Mouse (Mus musculus) heart, postnatal 14 days (tissue): ENCODE measurements around the gene Sh3pxd2a. TPM values are rescaled to one million over a fixed set of nuclear protein-coding genes. Genes with fewer than 3 reads are reported as not detected.

Source experiments
- DNase-seq, 2 experiments: peaks; one replicate each; pipeline ENCODE4 v3.0.0; 2021 to 2022
- intact Hi-C: fragments of 180-260 bp; cut with DNase I; formaldehyde crosslinking; loops from one replicate; pipeline ENCODE4 v1.15.1; 2025
- total RNA-seq, 2 experiments: library from RNA; stranded (reverse); gene quantifications; 2 replicates each; pipeline ENCODE4 v1.2.3; 2021

Sh3pxd2a gene
- total RNA-seq, 2 experiments from 2014 or later = 75.2 to 75.9 TPM

GRCm38 (mm10) chr19:47323096-47323849 is 140.9 kb downstream of the Sh3pxd2a start:
- DNase-seq = peak in 1 of 2 experiments; percentile 53
- intact Hi-C loops = no loop called here

- peak; percentile 80 to 83 for DNase-seq
- intact Hi-C loops = loop anchor here (2.0 kb wide), 1 partner anchor 19 kb away; no protein-coding TSS in a partner anchor
Measured at GRCm38 (mm10) chr19:47320331-47320668, 143.9 kb downstream of the Sh3pxd2a start.

- DNase-seq = no peak
- intact Hi-C loops = loop anchor here (2.0 kb wide), 1 partner anchor 19 kb away; no protein-coding TSS in a partner anchor
Measured at GRCm38 (mm10) chr19:47319521-47320330, 144.5 kb downstream of the Sh3pxd2a start.

- no peak for DNase-seq
- intact Hi-C loops = no loop called here
Measured at GRCm38 (mm10) chr19:47319061-47319460, 145.1 kb downstream of the Sh3pxd2a start.

GRCm38 (mm10) chr19:47317063-47317938 is 146.9 kb downstream of the Sh3pxd2a start:
- DNase-seq = peak; percentile 66 to 73
- intact Hi-C loops = no loop called here

- DNase-seq = peak; percentile 41 to 52
Measured at GRCm38 (mm10) chr19:47316288-47317062, 147.7 kb downstream of the Sh3pxd2a start.

GRCm38 (mm10) chr19:47315917-47316265 is 148.3 kb downstream of the Sh3pxd2a start:
- intact Hi-C loops = loop anchor here (2.0 kb wide), 1 partner anchor 35 kb away; no protein-coding TSS in a partner anchor

More at GRCm38 (mm10) chr19:47316288-47317062, 147.7 kb downstream of the Sh3pxd2a start:
- intact Hi-C loops = no loop called here

GRCm38 (mm10) chr19:47315091-47315916 is 148.9 kb downstream of the Sh3pxd2a start:
- no peak for DNase-seq
- intact Hi-C loops = loop anchor here (2.0 kb wide), 1 partner anchor 35 kb away; no protein-coding TSS in a partner anchor

More at GRCm38 (mm10) chr19:47315917-47316265, 148.3 kb downstream of the Sh3pxd2a start:
- DNase-seq = no peak

GRCm38 (mm10) chr19:47314076-47314941 is 149.9 kb downstream of the Sh3pxd2a start:
- intact Hi-C loops = loop anchor here (2.0 kb wide), 1 partner anchor 34 kb away; no protein-coding TSS in a partner anchor

GRCm38 (mm10) chr19:47313387-47314075 is 150.7 kb downstream of the Sh3pxd2a start:
- DNase-seq = peak; percentile 54 to 58

More at GRCm38 (mm10) chr19:47314076-47314941, 149.9 kb downstream of the Sh3pxd2a start:
- DNase-seq = peak; percentile 78

GRCm38 (mm10) chr19:47311162-47311561 is 153.0 kb downstream of the Sh3pxd2a start:
- intact Hi-C loops = no loop called here
- DNase-seq = no peak

More at GRCm38 (mm10) chr19:47313387-47314075, 150.7 kb downstream of the Sh3pxd2a start:
- intact Hi-C loops = loop anchor here (2.0 kb wide), 1 partner anchor 33 kb away; no protein-coding TSS in a partner anchor

GRCm38 (mm10) chr19:47309824-47310223 is 154.4 kb downstream of the Sh3pxd2a start:
- intact Hi-C loops = no loop called here
- DNase-seq = no peak

GRCm38 (mm10) chr19:47306917-47307315 is 157.3 kb downstream of the Sh3pxd2a start:
- DNase-seq = no peak
- intact Hi-C loops = no loop called here

GRCm38 (mm10) chr19:47306128-47306916 is 157.9 kb downstream of the Sh3pxd2a start:
- no peak for DNase-seq
- intact Hi-C loops = no loop called here

- intact Hi-C loops = no loop called here
- DNase-seq = no peak
Measured at GRCm38 (mm10) chr19:47305401-47305800, 158.8 kb downstream of the Sh3pxd2a start.

- intact Hi-C loops = no loop called here
- no peak for DNase-seq
Measured at GRCm38 (mm10) chr19:47304170-47304745, 159.9 kb downstream of the Sh3pxd2a start.
